Mouse (Mus musculus): Measurements from ENCODE around the gene Pkd1l1.

Pkd1l1 gene

GRCm38 (mm10) chr11:8821403-8821802 lies 151.7 kb downstream of the Pkd1l1 start:
- DNase-seq (ENCODE audit: low read depth) = peak; percentile 14

GRCm38 (mm10) chr11:8817376-8817775 lies 155.7 kb downstream of the Pkd1l1 start:
- no peak for DNase-seq (ENCODE audit: low read depth)

- DNase-seq (ENCODE audit: low read depth) = no peak
Measured at GRCm38 (mm10) chr11:8814097-8814790, 158.8 kb downstream of the Pkd1l1 start.

- no peak for DNase-seq (ENCODE audit: low read depth)
Measured at GRCm38 (mm10) chr11:8811506-8812100, 161.5 kb downstream of the Pkd1l1 start.

GRCm38 (mm10) chr11:8809644-8810043 lies 163.4 kb downstream of the Pkd1l1 start:
- DNase-seq (ENCODE audit: low read depth) = no peak

- DNase-seq (ENCODE audit: low read depth) = no peak
Measured at GRCm38 (mm10) chr11:8807009-8807408, 166.1 kb downstream of the Pkd1l1 start.

GRCm38 (mm10) chr11:8804178-8804577 lies 168.9 kb downstream of the Pkd1l1 start:
- no peak for DNase-seq (ENCODE audit: low read depth)

- no peak for DNase-seq (ENCODE audit: low read depth)
Measured at GRCm38 (mm10) chr11:8797486-8797885, 175.6 kb downstream of the Pkd1l1 start.

GRCm38 (mm10) chr11:8795031-8795430 lies 178.0 kb downstream of the Pkd1l1 start:
- no peak for DNase-seq (ENCODE audit: low read depth)

GRCm38 (mm10) chr11:8792146-8792545 lies 180.9 kb downstream of the Pkd1l1 start:
- no peak for DNase-seq (ENCODE audit: low read depth)

- no peak for DNase-seq (ENCODE audit: low read depth)
Measured at GRCm38 (mm10) chr11:8789186-8789585, 183.9 kb downstream of the Pkd1l1 start.

- DNase-seq (ENCODE audit: low read depth) = no peak
Measured at GRCm38 (mm10) chr11:8787604-8788003, 185.5 kb downstream of the Pkd1l1 start.

- no peak for DNase-seq (ENCODE audit: low read depth)
Measured at GRCm38 (mm10) chr11:8784413-8784812, 188.7 kb downstream of the Pkd1l1 start.

- no peak for DNase-seq (ENCODE audit: low read depth)
Measured at GRCm38 (mm10) chr11:8782141-8782465, 191.0 kb downstream of the Pkd1l1 start.

- DNase-seq (ENCODE audit: low read depth) = no peak
Measured at GRCm38 (mm10) chr11:8781308-8782140, 191.5 kb downstream of the Pkd1l1 start.

- DNase-seq (ENCODE audit: low read depth) = no peak
Measured at GRCm38 (mm10) chr11:8779427-8779826, 193.6 kb downstream of the Pkd1l1 start.
